Mouse (Mus musculus) regulatory T cell (primary cell): ENCODE data around the gene Trpt1.

Experiments used
- in situ Hi-C: fragments of 300-600 bp; cut with MboI, MseI; formaldehyde crosslinking; loops from one replicate; pipeline ENCODE4 v1.15.1; 2025; ENCODE audit warnings: high pct_unique_total_duplicates

Trpt1 gene

GRCm38 (mm10) chr19:7039088-7039720 lies 43.3 kb downstream of the Trpt1 start:
- in situ Hi-C loops, result loop anchor here (25.0 kb wide), 1 partner anchor 1748 kb away; the partner anchor contains the start of genes Polr2g and Taf6l

- in situ Hi-C loops, result loop anchor here (25.0 kb wide), 1 partner anchor 1747 kb away; the partner anchor contains the start of genes Polr2g and Taf6l
These were observed 44.1 kb downstream of the Trpt1 start, which contains the start of gene Stip1 for GRCm38 (mm10) chr19:7039841-7040636. Stip1 (minus strand) TSS chr19:7039967.

DNA sequence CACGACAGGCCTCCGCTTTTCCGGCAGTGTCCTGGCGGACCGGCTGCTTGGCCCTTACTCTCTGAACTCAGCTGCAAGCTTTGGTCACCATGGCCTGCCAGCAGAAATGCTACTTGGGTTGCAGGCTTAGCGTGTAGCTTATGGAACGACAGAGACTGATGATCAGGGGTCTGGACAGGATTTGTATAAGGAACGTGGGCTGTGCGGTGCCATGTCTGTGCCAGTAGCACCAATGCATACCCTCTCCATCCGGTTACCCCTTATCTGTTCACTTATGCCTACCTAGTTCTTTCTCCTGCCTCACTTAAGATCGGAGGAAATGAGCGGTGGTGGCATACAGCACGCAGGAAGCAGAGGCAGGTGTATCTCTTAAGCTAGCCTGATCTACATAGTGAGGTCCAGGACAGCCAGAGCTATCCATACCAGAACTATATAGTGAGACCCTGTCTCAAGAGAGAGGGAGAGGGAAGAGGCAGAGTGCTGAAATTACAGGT lies 44.8 kb downstream of the Trpt1 start:
- in situ Hi-C loops, result loop anchor here (25.0 kb wide), 1 partner anchor 1747 kb away; the partner anchor contains the start of genes Polr2g and Taf6l

DNA sequence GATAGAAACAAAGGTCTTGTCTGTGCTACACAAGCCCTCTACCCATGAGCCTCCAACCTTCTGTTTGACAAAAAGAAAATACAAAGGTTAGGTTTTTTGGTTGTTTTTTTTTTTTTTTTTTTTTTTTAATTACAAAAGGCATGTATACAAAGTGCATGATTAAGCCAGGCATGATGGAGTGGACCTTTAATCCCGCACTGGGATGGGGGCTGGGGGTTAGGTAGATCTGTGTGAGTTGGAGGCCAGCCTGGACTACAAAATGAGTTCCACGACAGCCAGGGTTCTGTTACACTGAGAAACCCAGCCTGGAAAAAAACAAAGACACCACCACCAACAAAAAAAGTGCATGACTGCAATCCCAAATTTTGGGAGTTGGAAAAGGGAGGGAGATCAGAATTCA lies 45.2 kb downstream of the Trpt1 start:
- in situ Hi-C loops, result loop anchor here (25.0 kb wide), 1 partner anchor 1746 kb away; the partner anchor contains the start of genes Polr2g and Taf6l

- in situ Hi-C loops, result loop anchor here (25.0 kb wide), 1 partner anchor 1743 kb away; the partner anchor contains the start of genes Polr2g and Taf6l
These were observed 48.3 kb downstream of the Trpt1 start for GRCm38 (mm10) chr19:7044279-7044678.

GRCm38 (mm10) chr19:7044706-7045105 lies 48.8 kb downstream of the Trpt1 start:
- in situ Hi-C loops, result loop anchor here (25.0 kb wide), 1 partner anchor 1743 kb away; the partner anchor contains the start of genes Polr2g and Taf6l
